Mouse (Mus musculus) kidney, adult 2 months (tissue): ENCODE measurements around the gene Mtcp1.

Experiments used
- CTCF ChIP-seq: fragments of 200-500 bp; conservative IDR thresholded peaks from 2 replicates; pipeline ENCODE4 v1.5.1; 2011; ENCODE audit warnings: low read depth, mild to moderate bottlenecking, control low read depth, low read length, moderate library complexity, mixed read lengths; ENCODE audit not compliant: insufficient read depth, insufficient read length
- POLR2A ChIP-seq: fragments of 200-500 bp; IDR thresholded peaks from one replicate; pipeline ENCODE4 v1.6.1; 2011; ENCODE audit warnings: low read depth, low read length, control low read depth

DNA sequence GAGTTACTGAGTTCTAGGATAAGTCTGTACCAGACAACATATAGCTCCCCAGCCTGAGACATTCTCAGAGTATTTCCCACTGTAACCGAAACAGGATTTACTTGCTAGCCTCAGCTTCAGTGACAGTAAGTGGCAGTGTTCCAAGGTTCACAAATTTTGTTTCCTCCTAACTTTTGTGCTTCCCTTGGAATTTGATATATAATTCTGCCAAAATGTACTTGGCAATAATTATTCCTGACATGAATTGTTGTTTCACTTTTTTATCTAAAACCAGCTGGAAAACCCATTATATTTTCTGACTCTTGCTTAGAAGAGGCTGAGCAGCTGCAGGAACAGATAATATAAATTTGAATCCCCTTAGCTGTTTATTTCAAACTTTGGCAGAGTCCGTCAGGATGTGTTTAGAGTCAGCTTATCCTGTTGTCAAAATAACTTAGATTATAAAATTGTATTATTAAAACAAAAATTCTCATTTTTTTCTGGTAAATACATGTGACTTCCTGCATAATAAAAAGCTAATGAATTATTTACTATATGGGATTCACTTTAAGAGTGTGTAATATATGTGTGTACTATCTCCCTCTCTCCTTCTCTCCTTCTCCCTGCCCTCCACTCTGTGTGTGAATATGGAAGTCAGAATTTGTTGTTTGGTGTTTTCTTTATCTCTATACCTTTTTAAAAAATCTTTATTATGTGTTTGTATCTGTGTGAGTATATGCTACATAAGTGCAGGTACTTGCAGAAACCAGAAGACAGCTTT, 43.5 kb downstream of the Mtcp1 start:
- TF ChIP-seq POLR2A (no peak), CTCF (no peak)
